Mouse (Mus musculus) R1 (cell line): ENCODE measurements at regions not wholly inside any gene's neighbourhood (a gene's known extent, or its start where the extent isn't known, plus 50 kb on each side); places are given as distances from the start of the nearest gene placed in this dataset.

ENCODE experiments used
- DNase-seq: peaks from one replicate; pipeline ENCODE4 v3.0.0-alpha.2; 2018; ENCODE audit warnings: low read depth, low spot score

DNA sequence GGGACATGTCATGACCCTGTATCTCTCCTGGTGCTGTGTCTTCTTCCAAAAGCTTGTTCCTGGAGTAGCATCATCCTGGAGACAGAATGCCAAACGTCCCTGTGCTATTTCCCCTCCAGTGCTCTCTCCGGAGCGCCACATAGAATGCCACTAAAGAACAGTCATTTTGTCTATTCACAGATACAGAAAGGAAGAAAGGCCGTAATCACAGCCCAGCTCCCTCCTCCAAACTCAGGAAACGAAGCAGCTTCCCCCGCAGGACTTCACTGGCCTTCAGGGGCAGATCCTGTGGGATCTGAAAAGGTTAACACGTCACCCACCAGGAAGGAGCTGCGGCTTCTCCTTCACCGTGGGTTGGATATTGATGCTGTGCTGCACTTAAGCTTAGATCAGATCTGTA is 140.7 kb downstream of the Usp46 start:
- DNase-seq, result no peak

DNA sequence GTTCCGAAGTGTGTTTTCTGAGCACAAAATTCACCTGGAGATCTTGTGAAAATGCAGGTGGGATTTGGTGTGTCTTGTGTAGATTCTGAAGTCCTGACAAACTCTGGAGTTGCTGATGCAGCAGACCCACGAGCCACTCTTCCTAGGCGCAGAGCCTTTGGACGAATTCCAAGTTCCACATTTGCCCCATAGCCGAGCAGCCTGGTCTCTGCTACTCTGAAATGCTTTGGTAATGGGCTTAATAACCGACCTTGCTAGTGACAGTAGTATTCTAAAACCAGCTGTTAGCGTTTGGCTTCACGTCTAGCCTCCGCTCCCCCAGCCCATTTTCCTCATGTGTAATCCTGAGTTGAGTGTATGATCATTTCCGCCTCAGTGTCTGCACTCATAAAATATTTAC is 139.5 kb downstream of the Usp46 start:
- DNase-seq, result no peak

DNA sequence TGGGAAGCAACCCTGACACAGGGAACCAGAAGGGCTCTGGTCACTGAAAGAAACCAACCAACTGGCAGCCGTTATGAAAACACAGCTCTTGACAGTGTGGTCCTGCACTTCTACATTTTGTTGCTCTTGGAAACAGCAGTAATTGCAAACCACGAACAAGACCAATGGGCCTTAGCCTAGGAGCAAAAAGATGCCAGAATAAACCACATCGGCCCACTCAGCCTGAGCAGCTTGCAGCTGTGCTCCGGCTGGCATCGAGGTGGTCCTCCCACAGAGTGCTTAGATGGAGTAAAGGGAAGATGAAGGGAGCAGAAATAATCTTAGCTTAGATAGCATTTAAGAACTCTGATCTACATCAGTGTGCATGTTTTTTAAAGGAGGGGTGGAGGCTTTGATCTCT is 138.0 kb downstream of the Usp46 start:
- no peak for DNase-seq

DNA sequence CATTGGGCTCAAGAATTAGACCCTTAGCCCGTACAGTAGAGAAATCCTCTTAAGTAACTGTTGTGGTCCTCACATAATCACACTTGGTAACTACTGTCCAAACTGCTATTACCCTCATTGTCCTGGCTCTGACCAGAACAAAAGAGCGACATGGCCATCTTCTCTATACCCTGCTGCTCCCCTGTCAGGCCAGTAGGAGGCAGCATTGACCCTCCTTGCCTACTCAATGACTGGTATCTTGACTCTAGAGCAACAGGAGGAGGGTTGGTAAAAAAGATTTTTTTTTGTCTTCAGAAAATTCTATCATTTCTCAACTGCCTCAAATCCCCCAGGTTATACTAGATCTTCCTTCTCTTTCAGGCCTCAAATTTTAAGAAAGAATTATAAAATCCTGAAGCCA is 130.4 kb downstream of the Usp46 start:
- peak; percentile 75 for DNase-seq

DNA sequence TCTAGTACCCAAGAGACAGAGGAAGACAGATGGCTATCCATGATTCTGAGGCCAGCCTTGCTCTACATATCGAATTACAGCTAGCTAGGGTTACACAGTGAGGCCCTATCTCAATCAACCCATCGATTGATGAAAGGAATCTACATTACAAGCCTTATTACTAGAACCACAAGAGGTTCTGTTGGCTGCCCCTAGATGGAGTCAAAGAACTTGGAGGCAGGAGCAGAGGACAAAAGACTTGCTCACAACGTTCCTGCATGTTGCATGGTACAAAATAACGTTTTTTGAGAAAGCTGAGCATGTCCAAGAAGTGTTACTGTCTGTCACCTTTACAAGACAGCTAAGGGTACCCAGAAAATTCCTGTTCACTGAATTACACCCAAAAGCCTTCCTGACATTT is 129.8 kb downstream of the Usp46 start:
- DNase-seq, result no peak

DNA sequence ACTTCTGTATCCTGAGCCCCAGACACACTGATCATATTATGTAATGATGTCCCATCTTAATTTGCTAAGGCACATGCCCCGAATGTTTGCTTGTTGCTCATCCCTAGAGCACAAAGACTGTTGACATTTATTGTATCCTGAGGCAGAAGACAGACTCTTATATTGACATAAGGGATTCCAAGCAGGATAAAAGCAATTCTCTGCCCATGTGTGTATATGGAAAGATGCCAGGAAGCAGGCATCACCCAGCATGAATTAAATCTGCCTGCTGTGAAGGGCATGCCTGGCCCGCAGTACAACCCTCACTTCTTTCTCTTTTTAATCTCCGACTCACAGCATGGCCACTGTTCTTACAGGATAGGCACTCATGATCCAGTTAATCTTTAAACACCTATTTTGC is 125.3 kb downstream of the Usp46 start:
- DNase-seq, result no peak

DNA sequence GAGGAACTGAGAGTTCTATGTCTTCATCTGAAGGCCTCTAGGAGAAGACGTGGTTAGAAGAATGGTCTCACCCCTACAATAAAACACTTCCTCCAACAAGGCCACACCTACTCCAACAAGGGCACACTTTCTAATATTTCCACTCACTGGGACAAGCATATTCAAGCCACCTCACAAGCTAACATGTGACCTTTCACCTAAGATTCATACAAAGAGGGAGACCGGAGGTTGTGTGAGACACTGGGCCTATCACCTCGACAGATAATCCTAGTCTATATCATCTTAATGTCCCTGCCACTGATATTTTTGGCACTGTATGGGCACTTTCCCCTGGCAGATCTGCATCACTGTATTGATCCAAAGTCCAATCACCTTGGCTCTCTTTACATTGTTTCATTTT is 122.6 kb downstream of the Usp46 start:
- DNase-seq, result peak; percentile 71

DNA sequence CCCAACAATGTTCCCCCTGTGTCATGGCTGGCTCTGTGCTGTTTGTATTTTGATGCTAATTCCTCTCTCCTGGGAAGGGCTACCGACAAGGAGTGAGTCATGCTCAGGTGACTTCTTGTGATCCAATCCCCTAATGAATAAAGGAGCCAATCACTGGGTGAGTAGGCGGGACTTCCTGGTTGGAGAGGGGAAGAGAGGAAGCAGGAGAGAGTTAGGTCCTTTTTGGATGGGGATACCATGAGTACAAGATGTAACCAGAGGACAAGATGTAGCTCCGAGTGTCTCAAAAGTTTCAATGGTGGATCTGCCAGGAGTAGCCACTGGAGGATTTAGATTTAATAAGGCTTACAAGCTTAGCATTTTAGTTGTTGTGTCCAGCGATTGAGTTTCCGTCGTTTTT is 122.1 kb downstream of the Usp46 start:
- DNase-seq, result peak; percentile 99

DNA sequence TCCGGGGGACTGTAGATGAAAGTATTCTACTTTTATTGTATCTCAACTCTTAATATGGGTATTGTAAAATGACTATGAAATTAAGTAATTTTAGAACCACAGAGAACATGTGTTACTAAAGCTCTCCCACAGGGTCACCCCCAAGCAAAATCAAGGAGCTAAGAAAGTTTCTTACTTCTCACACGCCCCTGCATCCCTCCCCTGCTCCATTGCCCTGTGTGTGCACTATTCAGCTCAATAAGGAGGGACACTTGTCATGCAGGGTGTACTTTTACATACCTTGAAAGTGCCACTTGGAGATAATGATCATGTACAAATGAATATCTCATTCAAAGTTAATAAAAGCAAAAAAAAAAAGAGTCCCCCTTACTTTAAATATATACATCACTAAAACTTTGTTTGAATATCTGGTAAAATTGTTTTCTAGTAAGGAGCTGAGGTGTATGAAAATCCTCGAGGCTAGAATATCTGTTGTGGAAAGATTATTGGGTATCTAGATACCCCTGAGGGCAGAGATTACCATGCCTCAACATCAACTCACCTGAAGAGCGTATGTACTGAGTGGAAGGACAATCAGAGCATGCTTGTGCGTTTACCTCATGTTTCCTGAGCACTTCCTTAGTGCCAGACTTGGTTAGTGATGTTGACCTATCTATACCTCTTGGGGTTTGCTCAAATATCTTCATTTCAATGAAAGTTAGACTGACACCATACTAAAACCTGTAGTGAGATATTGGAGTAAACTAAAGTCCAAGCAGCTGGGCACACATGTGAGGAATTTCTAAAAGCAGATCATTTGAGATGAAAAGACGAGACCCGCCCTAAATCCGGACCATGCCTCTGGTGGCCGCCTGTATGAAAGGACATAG is 120.0 kb downstream of the Usp46 start:
- peak; percentile 74 for DNase-seq
